Mouse (Mus musculus) midbrain, embryonic 11.5 days (tissue): Measurements from ENCODE around the gene Upf2. TPM values are rescaled to one million over a fixed set of nuclear protein-coding genes. Genes with fewer than 3 reads are reported as not detected.

Experiments used
- polyA plus RNA-seq: library from polyadenylated mRNA; unstranded; fragments of >200 nt; fragmentation: Nextera tagmentation; extraction: Ambion mirVana; gene quantifications from 2 replicates; pipeline ENCODE4 v1.2.1, GENCODE M21; 2014

The Upf2 gene
- polyA plus RNA-seq, 1 experiment from 2014 or later = 13.2 TPM

Other genes starting within 250 kb of the Upf2 start
- gene Camk1d, start 237.0 kb upstream of the Upf2 start, polyA plus RNA-seq = 1.8 and 2.0 TPM in 2 replicates
- gene Nudt5, start 106.5 kb upstream of the Upf2 start, polyA plus RNA-seq = 89.7 and 95.4 TPM in 2 replicates
- gene Cdc123, start 106.3 kb upstream of the Upf2 start, polyA plus RNA-seq = 287 and 341 TPM in 2 replicates
- 2.2 and 2.5 TPM in 2 replicates for gene Gm13199, start 88.5 kb upstream of the Upf2 start, polyA plus RNA-seq
- 74.7 and 85.6 TPM in 2 replicates for gene Sec61a2, start 56.0 kb upstream of the Upf2 start, polyA plus RNA-seq
- 1.4 and 3.7 TPM in 2 replicates for gene Dhtkd1, start 8.7 kb upstream of the Upf2 start, polyA plus RNA-seq
- gene Proser2, start 178.7 kb downstream of the Upf2 start, polyA plus RNA-seq = 2.5 and 3.5 TPM in 2 replicates